Comparison of ENCODE assay signal across 18 mouse cellular contexts in the genomic region with DNA sequence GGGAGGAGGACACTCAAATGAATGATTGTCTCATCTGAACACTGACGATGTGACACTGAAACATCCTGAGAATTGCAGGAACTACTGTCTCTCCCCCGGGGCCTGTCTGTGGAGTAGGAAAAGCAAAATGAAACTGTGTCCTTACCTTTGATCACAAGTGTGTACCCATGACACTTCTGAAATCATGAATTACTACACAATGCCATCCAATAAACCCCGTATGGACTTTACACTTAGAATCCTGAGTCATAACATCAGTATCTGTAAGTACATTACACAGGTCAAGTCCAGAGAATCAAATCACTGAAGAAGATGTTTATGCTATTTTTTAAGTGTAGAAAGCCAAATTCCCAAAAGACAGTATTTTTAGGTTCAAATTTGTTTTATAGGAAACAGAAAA.
"Had no signal": no experiment of that assay in that cellular context is flagged by ENCODE, and none has a peak within 500 bp of the region (broad histone marks: within the 10 kb centered on the region; RNA-seq: fewer than 3 reads in every experiment).

No protein-coding gene starts in this region.

- DNase-seq: kidney, adult 2 months; kidney, postnatal 36 days; layer of hippocampus, postnatal 36 days; liver, embryonic 13.5 days; lung, postnatal 36 days; retina, postnatal 1 day; right cerebral cortex, postnatal 25 days; thymus, adult 18-20 months; thymus, postnatal 14 days; thymus, postnatal 4 days had no signal

- H3K4me2 ChIP-seq: kidney, embryonic 15.5 days; liver, embryonic 13.5 days; lung, embryonic 14.5 days; midbrain, embryonic 13.5 days; neural tube, embryonic 12.5 days had no signal

- H3K27ac ChIP-seq: kidney, embryonic 15.5 days; left cerebral cortex, adult 2 months; liver, embryonic 13.5 days; midbrain, embryonic 10.5 days; midbrain, embryonic 13.5 days; neural tube, embryonic 12.5 days had no signal

- H3K4me1 ChIP-seq: kidney, embryonic 15.5 days; liver, embryonic 13.5 days; megakaryocyte, embryonic 14.5 days; midbrain, embryonic 10.5 days; midbrain, embryonic 13.5 days; neural tube, embryonic 12.5 days had no signal

- H3K9me3 ChIP-seq: kidney, embryonic 15.5 days; liver, embryonic 13.5 days; midbrain, embryonic 10.5 days; midbrain, embryonic 13.5 days; neural tube, embryonic 12.5 days had no signal

- ATAC-seq: lung, postnatal 0 days; midbrain, embryonic 13.5 days had no signal

- H3K27me3 ChIP-seq: kidney, embryonic 15.5 days; liver, embryonic 13.5 days; megakaryocyte, embryonic 14.5 days; midbrain, embryonic 13.5 days; neural tube, embryonic 12.5 days had no signal

- H3K36me3 ChIP-seq: kidney, embryonic 15.5 days; liver, embryonic 13.5 days; midbrain, embryonic 10.5 days; midbrain, embryonic 13.5 days; neural tube, embryonic 12.5 days had no signal

- H3K9ac ChIP-seq: kidney, embryonic 15.5 days; liver, embryonic 13.5 days; lung, embryonic 14.5 days; midbrain, embryonic 13.5 days; neural tube, embryonic 12.5 days had no signal

- H3K4me3 ChIP-seq: kidney, embryonic 15.5 days; left cerebral cortex, adult 2 months; liver, embryonic 13.5 days; megakaryocyte, embryonic 14.5 days; midbrain, embryonic 10.5 days; midbrain, embryonic 13.5 days; neural tube, embryonic 12.5 days had no signal
